Mouse (Mus musculus) heart, postnatal 0 days (tissue): ENCODE data around the gene Lap3. TPM values are rescaled to one million over a fixed set of nuclear protein-coding genes. Genes with fewer than 3 reads are reported as not detected.

Experiments used
- ATAC-seq: fragments of 200-750 bp; cut with Nextera tagmentation; 2 replicates; pipeline ENCODE4 v1.8.0; 2017; ENCODE audit warnings: low read depth, moderate number of reproducible peaks, moderate library complexity; ENCODE audit not compliant: insufficient read depth
- DNase-seq: peaks from one replicate; pipeline ENCODE4 v3.0.0-alpha.2; 2016; ENCODE audit warnings: low spot score
- H3K27ac ChIP-seq: fragments of 300-500 bp; sonication (generic); 2 replicates; pipeline ENCODE4 v1.5.1; 2014; ENCODE audit warnings: low read depth, mild to moderate bottlenecking
- H3K27me3 ChIP-seq: fragments of 300-500 bp; sonication (generic); 2 replicates; pipeline ENCODE4 v1.6.1; 2014; ENCODE audit warnings: low read length, mixed read lengths; ENCODE audit not compliant: control insufficient read depth, insufficient read depth
- H3K36me3 ChIP-seq: fragments of 300-500 bp; sonication (generic); replicated peaks from 2 replicates; pipeline ENCODE4 v1.6.1; 2014; ENCODE audit warnings: low read length, mixed read lengths; ENCODE audit not compliant: control insufficient read depth, insufficient read depth
- H3K4me1 ChIP-seq: fragments of 300-500 bp; sonication (generic); 2 replicates; pipeline ENCODE4 v1.6.1; 2014; ENCODE audit warnings: antibody characterized with exemption; ENCODE audit not compliant: control insufficient read depth, insufficient read depth
- H3K4me2 ChIP-seq: fragments of 300-500 bp; sonication (generic); 2 replicates; pipeline ENCODE4 v1.6.1; 2014; ENCODE audit warnings: low read depth, mild to moderate bottlenecking, low read length, moderate library complexity
- H3K4me3 ChIP-seq: fragments of 300-500 bp; sonication (generic); 2 replicates; pipeline ENCODE4 v1.5.1; 2014; ENCODE audit warnings: low read depth, low read length
- H3K9ac ChIP-seq: fragments of 300-500 bp; sonication (generic); replicated peaks from 2 replicates; pipeline ENCODE4 v1.6.1; 2014; ENCODE audit warnings: low read depth, low read length, mixed read lengths
- H3K9me3 ChIP-seq: fragments of 300-500 bp; sonication (generic); replicated peaks from 2 replicates; pipeline ENCODE4 v1.6.1; 2016; ENCODE audit warnings: low read length; ENCODE audit not compliant: control insufficient read depth
- CTCF ChIP-seq: IDR thresholded peaks from 2 replicates; pipeline ENCODE4 v1.5.1; 2016; ENCODE audit warnings: antibody characterized with exemption, control low read depth, low read depth
- EP300 ChIP-seq: IDR thresholded peaks from 2 replicates; pipeline ENCODE4 v1.6.1; 2016; ENCODE audit warnings: antibody characterized with exemption, low read depth
- WGBS: fragments of 180-500 bp; shearing (Covaris S2); extraction: QIAGEN DNeasy Blood & Tissue Kit; methylation state at CpG from one replicate; pipeline ENCODE4 v1.1.7; 2014; 5-methylcytosine and 5-hydroxymethylcytosine counted together
- polyA plus RNA-seq: library from polyadenylated mRNA; unstranded; fragments of >200 nt; fragmentation: Nextera tagmentation; extraction: Ambion mirVana; gene quantifications from 2 replicates; pipeline ENCODE4 v1.2.1, GENCODE M21; 2015
- total RNA-seq: library from RNA; depleted of rRNA; stranded (reverse); fragments of >200 nt; gene quantifications from 2 replicates; pipeline ENCODE4 v1.2.3, GENCODE M21; 2014; ENCODE audit warnings: low replicate concordance; rRNA removed

Gene Lap3
- total and polyA plus RNA-seq, 2 experiments from 2014 or later: 28.7 to 57.2 TPM

GRCm38 (mm10) chr5:45535177-45535576, 42.0 kb downstream of the Lap3 start:
- no peak for TF ChIP-seq CTCF
- no peak for TF ChIP-seq EP300
- no peak overlapping the region for H3K4me3 ChIP-seq
- H3K27me3 ChIP-seq: no peaks in the 10 kb centered on the region
- ATAC-seq: no peak
- no peaks in the 10 kb centered on the region for H3K9me3 ChIP-seq
- H3K4me2 ChIP-seq: no peak overlapping the region
- H3K4me1 ChIP-seq: no peaks in the 10 kb centered on the region
- 62% methylated on average over 4 of the region's 4 CpGs for WGBS
- no peak for DNase-seq
- no peak overlapping the region for H3K9ac ChIP-seq
- no peaks in the 10 kb centered on the region; the same call in 1 of the 2 replicates for H3K36me3 ChIP-seq
- no peak overlapping the region for H3K27ac ChIP-seq

DNA sequence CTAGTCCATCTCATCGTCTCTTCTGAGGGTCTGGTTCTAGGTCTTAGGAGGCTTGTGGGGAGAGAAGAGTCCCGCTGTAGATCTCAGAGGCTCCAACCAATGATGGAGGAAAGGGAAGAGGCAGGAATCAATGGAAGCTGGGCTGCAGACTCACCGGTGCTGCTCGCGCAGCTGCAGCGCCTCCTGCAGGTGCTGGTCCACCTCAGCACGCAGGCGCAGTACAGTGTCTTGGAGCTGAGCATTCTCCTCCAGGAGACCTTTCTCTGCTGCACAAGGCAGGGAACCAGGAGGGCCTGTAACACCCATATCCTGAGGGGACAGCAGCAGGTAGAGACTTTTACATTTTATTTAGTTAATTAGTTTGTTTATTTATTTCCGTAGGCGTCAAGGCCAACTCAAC, 46.3 kb downstream of the Lap3 start:
- no peak overlapping the region for H3K27ac ChIP-seq
- H3K9me3 ChIP-seq: no peaks in the 10 kb centered on the region
- H3K4me3 ChIP-seq: no peak overlapping the region
- TF ChIP-seq EP300: no peak
- TF ChIP-seq CTCF: no peak
- 48% methylated on average over 10 of the region's 10 CpGs for WGBS
- no peaks in the 10 kb centered on the region for H3K27me3 ChIP-seq
- no peaks in the 10 kb centered on the region for H3K4me1 ChIP-seq
- no peak overlapping the region for H3K4me2 ChIP-seq
- DNase-seq (no peak), ATAC-seq (no peak)
- no peak overlapping the region for H3K9ac ChIP-seq
- H3K36me3 ChIP-seq: no peaks in the 10 kb centered on the region

DNA sequence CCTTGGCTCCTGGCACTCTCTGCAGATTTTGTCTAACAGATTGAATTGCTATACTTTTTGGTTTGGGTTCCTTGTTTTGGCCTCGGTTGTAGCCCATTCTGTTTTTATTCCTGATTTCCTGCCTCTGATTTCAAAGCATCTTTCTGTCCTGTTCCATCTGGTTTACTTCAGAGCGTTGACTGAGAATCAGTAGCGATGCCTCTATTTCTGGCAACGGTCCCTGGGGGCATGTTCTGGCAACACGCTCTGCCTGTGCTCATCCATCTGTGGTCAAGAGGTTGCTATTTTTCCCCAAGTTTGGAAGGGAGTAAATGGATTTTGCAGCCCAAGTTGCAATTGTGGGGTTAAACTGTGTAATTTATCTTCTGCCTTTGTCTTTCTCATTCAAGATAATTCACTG, 50.2 kb downstream of the Lap3 start:
- ATAC-seq: no peak
- no peak for TF ChIP-seq CTCF
- TF ChIP-seq EP300: no peak
- no peak overlapping the region for H3K27ac ChIP-seq
- H3K9me3 ChIP-seq: no peaks in the 10 kb centered on the region
- no peak overlapping the region for H3K9ac ChIP-seq
- H3K4me1 ChIP-seq: no peaks in the 10 kb centered on the region
- H3K4me2 ChIP-seq: no peak overlapping the region
- no peak for DNase-seq
- H3K27me3 ChIP-seq: no peaks in the 10 kb centered on the region
- no peaks in the 10 kb centered on the region for H3K36me3 ChIP-seq
- 33% methylated on average over 5 of the region's 5 CpGs for WGBS
- no peak overlapping the region for H3K4me3 ChIP-seq

GRCm38 (mm10) chr5:45549586-45549985, 56.4 kb downstream of the Lap3 start:
- 88% methylated on average over 1 of the region's 1 CpGs for WGBS
- no peak overlapping the region for H3K4me3 ChIP-seq

More at GRCm38 (mm10) chr5:45549586-45549985, 56.4 kb downstream of the Lap3 start:
- Histone ChIP-seq H3K27me3 (no peaks in the 10 kb centered on the region), H3K9ac (no peak overlapping the region), H3K4me1 (no peaks in the 10 kb centered on the region), H3K9me3 (no peaks in the 10 kb centered on the region), H3K4me2 (no peak overlapping the region), H3K27ac (no peak overlapping the region), H3K36me3 (no peaks in the 10 kb centered on the region)
- ATAC-seq: no peak
- no peak for DNase-seq
- TF ChIP-seq CTCF: no peak
- TF ChIP-seq EP300: no peak

Other genes with a start within 250 kb of the Lap3 start
- 35.4 and 51.6 TPM in 2 replicates for gene Qdpr, start 43.1 kb upstream of the Lap3 start, total RNA-seq
- 106 and 107 TPM in 2 replicates for gene Qdpr, start 43.1 kb upstream of the Lap3 start, polyA plus RNA-seq
- not detected in 2 replicates for gene Clrn2, start 39.6 kb upstream of the Lap3 start, total RNA-seq
- gene Clrn2, start 39.6 kb upstream of the Lap3 start, polyA plus RNA-seq: not detected in 2 replicates
- gene Med28, start 26.9 kb downstream of the Lap3 start, total RNA-seq: 49.6 and 78.3 TPM in 2 replicates
- 136 and 146 TPM in 2 replicates for gene Med28, start 26.9 kb downstream of the Lap3 start, polyA plus RNA-seq
- 0.54 TPM in 1 of 2 replicates, not detected in the other for gene Fam184b, start 146.2 kb downstream of the Lap3 start, total RNA-seq
- 0.03 TPM in 1 of 2 replicates, not detected in the other for gene Fam184b, start 146.2 kb downstream of the Lap3 start, polyA plus RNA-seq
- gene Ncapg, start 176.5 kb downstream of the Lap3 start, total RNA-seq: 16.1 and 28.7 TPM in 2 replicates
- gene Ncapg, start 176.5 kb downstream of the Lap3 start, polyA plus RNA-seq: 8.7 and 9.1 TPM in 2 replicates